Mouse (Mus musculus) intestine, embryonic 14.5 days (tissue): ENCODE measurements around the gene Gm21454. TPM values are rescaled to one million over a fixed set of nuclear protein-coding genes. Genes with fewer than 3 reads are reported as not detected.
"Not testable (repeated sequence)": the region's sequence is repeated elsewhere in the genome, so short reads cannot be mapped to it uniquely, and the experiment has no call there.

Source experiments
- ATAC-seq: fragments of 200-750 bp; cut with Nextera tagmentation; replicated peaks from 2 replicates; pipeline ENCODE4 v1.8.0; 2017; ENCODE audit warnings: low read depth, moderate number of reproducible peaks, moderate TSS enrichment, moderate library complexity; ENCODE audit not compliant: low FRiP score, low TSS enrichment
- DNase-seq: peaks from one replicate; pipeline ENCODE4 v3.0.0-alpha.2; 2018; ENCODE audit warnings: low spot score
- H3K27ac ChIP-seq: fragments of 300-500 bp; sonication (generic); 2 replicates; pipeline ENCODE4 v1.5.1; 2014; ENCODE audit warnings: low read depth, mild to moderate bottlenecking, control low read depth
- H3K27me3 ChIP-seq: fragments of 300-500 bp; sonication (generic); replicated peaks from 2 replicates; pipeline ENCODE4 v1.6.1; 2014; ENCODE audit warnings: low read length, control low read depth; ENCODE audit not compliant: control insufficient read depth, insufficient read depth
- H3K36me3 ChIP-seq: fragments of 300-500 bp; sonication (generic); 2 replicates; pipeline ENCODE4 v1.6.1; 2014; ENCODE audit warnings: low read length, control low read depth; ENCODE audit not compliant: control insufficient read depth, insufficient read depth
- H3K4me1 ChIP-seq: fragments of 300-500 bp; sonication (generic); replicated peaks from 2 replicates; pipeline ENCODE4 v1.6.1; 2014; ENCODE audit warnings: low read length, control low read depth, mixed read lengths; ENCODE audit not compliant: control insufficient read depth, insufficient read depth
- H3K4me2 ChIP-seq: fragments of 300-500 bp; sonication (generic); 2 replicates; pipeline ENCODE4 v1.6.1; 2014; ENCODE audit warnings: low read length
- H3K4me3 ChIP-seq: fragments of 300-500 bp; sonication (generic); 2 replicates; pipeline ENCODE4 v1.5.1; 2014; ENCODE audit warnings: low read depth, low read length, control low read depth, mixed read lengths
- H3K9ac ChIP-seq: fragments of 300-500 bp; sonication (generic); 2 replicates; pipeline ENCODE4 v1.6.1; 2014; ENCODE audit warnings: mild to moderate bottlenecking, low read length
- H3K9me3 ChIP-seq: fragments of 300-500 bp; sonication (generic); 2 replicates; pipeline ENCODE4 v1.6.1; 2016; ENCODE audit warnings: low read length, control low read depth; ENCODE audit not compliant: control insufficient read depth
- WGBS: fragments of 180-500 bp; shearing (Covaris S2); extraction: QIAGEN DNeasy Blood & Tissue Kit; methylation state at CpG from one replicate; pipeline ENCODE4 v1.1.7; 2014; 5-methylcytosine and 5-hydroxymethylcytosine counted together
- polyA plus RNA-seq: library from polyadenylated mRNA; unstranded; fragments of >200 nt; fragmentation: Nextera tagmentation; extraction: Ambion mirVana; gene quantifications from 2 replicates; pipeline ENCODE4 v1.2.1, GENCODE M21; 2014

Gm21454 gene
- polyA plus RNA-seq: not detected in 2 replicates

GRCm38 (mm10) chrY:13252091-13252490 is at the start of gene Gm21454, which contains the start of gene Gm21440:
TSS of gene Gm21454 (plus strand) at chrY:13252442.
TSS of gene Gm21440 (plus strand) at chrY:13252391.
- not testable (repeated sequence) for H3K27ac ChIP-seq, H3K36me3 ChIP-seq, H3K4me3 ChIP-seq, DNase-seq, H3K9me3 ChIP-seq, H3K4me1 ChIP-seq, ATAC-seq, H3K9ac ChIP-seq, H3K27me3 ChIP-seq, H3K4me2 ChIP-seq

GRCm38 (mm10) chrY:13223828-13224227 is 28.4 kb upstream of the Gm21454 start, which contains the start of gene Gm21828:
TSS of gene Gm21828 (minus strand) at chrY:13223928.
- H3K9me3 ChIP-seq, H3K4me2 ChIP-seq, H3K4me1 ChIP-seq, H3K27me3 ChIP-seq, DNase-seq, H3K4me3 ChIP-seq, H3K9ac ChIP-seq, H3K36me3 ChIP-seq, H3K27ac ChIP-seq, ATAC-seq: not testable (repeated sequence)
- no CpG with 5 or more reads among the region's 3 CpGs for WGBS

- not testable (repeated sequence) for H3K9ac ChIP-seq, H3K27ac ChIP-seq, DNase-seq, H3K4me2 ChIP-seq, H3K4me3 ChIP-seq, H3K36me3 ChIP-seq, H3K27me3 ChIP-seq, ATAC-seq, H3K9me3 ChIP-seq, H3K4me1 ChIP-seq
- WGBS: no CpG with 5 or more reads among the region's 3 CpGs
Measured at GRCm38 (mm10) chrY:13348963-13349362, 96.7 kb downstream of the Gm21454 start, which contains the start of gene Gm21725. TSS of gene Gm21725 (minus strand) at chrY:13349063.

Other genes with a start within 250 kb of the Gm21454 start
- gene Gm20807, start 209.6 kb upstream of the Gm21454 start, polyA plus RNA-seq: not detected in 2 replicates
- not detected in 2 replicates for gene Gm21891, start 119.0 kb upstream of the Gm21454 start, polyA plus RNA-seq
- gene Gm21425, start 90.5 kb upstream of the Gm21454 start, polyA plus RNA-seq: not detected in 2 replicates
- not detected in 2 replicates for gene Gm21828, start 28.5 kb upstream of the Gm21454 start, polyA plus RNA-seq
- gene Gm21440, start 51 bp upstream of the Gm21454 start, polyA plus RNA-seq: not detected in 2 replicates
- not detected in 2 replicates for gene Gm21725, start 96.6 kb downstream of the Gm21454 start, polyA plus RNA-seq
- not detected in 2 replicates for gene Gm21866, start 213.1 kb downstream of the Gm21454 start, polyA plus RNA-seq
- gene Gm20773, start 241.6 kb downstream of the Gm21454 start, polyA plus RNA-seq: not detected in 2 replicates